Mouse (Mus musculus) thymus, postnatal 10 days (tissue): ENCODE data around the gene Cfap57.

Experiments
- DNase-seq, 2 experiments: peaks; one replicate each; pipeline ENCODE4 v3.0.0; 2021; ENCODE audit warnings: low spot score in 2 of 2

The Cfap57 gene

DNA sequence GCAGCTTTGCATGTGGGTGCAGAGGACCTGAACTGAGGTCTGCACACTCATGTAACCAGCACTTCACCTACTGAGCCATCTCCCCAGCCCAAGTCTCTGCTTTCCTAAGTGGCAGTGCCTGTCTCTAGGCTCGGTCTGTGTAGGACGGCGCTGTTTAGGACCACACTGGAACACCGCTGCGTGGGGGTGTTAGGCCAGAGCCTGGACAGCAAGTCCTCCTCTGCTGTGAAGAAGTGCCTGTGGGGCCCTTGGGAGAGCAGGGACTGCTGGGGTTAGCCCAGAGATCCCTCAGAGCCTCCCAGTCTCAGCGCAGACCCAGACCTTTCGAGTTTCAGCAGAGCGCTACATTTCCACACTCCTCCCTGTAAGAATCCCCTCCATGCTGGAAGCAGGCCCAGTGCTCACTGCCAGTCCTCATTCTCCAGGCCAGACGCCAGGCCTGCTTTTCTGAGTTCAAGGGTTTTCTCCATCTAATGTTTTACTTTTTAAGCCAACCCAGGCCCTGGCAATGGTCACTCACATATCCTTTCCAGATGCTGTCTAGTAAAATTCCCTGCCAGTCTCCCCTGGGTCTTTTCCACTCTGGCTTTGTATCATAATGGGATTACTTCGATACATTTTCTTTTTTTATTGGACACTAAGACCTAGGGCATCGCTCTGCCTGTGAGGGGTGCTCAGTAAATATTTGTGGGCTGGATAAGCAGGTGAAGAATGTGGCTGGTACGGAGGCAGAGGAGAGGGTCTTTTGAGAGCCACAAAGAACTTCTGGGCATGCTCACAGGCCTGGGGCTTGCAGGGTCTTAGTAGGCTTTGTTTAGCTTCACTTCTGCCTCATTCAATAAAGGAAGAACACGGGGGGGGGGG is 56.3 kb downstream of the Cfap57 start:
- no peak for DNase-seq

DNA sequence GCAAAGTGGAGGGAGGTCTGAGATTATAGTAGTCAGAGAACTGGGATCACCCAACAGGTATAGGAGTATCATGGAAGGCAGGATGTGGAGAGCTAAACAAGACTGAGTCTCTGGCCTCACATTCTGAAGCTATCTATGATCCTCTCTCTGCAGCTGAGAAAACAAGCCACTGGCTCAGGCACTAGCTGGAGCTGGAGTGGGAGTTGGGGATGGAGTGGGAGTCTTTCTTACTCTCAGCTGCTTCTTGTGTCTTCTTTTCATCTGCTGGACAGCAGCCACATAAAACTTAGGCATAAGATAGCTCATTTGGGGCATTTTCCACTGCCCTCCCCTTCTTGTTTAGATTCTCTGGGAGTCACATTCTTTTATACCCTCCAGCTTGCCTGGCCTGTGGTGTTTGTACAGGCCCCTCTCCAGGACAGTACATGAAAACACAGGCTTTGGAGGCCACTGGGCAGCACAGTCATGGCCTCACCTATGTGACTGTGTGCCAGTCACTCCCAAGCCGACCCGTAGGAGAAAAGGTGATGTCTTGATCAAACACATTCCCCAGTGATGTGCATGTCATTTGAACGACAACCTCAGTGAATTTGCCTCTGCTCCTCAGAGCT is 67.4 kb downstream of the Cfap57 start:
- no peak for DNase-seq

- DNase-seq: peak; percentile 38 to 45
Observed at GRCm38 (mm10) chr4:118548130-118548480, 72.5 kb downstream of the Cfap57 start.

DNA sequence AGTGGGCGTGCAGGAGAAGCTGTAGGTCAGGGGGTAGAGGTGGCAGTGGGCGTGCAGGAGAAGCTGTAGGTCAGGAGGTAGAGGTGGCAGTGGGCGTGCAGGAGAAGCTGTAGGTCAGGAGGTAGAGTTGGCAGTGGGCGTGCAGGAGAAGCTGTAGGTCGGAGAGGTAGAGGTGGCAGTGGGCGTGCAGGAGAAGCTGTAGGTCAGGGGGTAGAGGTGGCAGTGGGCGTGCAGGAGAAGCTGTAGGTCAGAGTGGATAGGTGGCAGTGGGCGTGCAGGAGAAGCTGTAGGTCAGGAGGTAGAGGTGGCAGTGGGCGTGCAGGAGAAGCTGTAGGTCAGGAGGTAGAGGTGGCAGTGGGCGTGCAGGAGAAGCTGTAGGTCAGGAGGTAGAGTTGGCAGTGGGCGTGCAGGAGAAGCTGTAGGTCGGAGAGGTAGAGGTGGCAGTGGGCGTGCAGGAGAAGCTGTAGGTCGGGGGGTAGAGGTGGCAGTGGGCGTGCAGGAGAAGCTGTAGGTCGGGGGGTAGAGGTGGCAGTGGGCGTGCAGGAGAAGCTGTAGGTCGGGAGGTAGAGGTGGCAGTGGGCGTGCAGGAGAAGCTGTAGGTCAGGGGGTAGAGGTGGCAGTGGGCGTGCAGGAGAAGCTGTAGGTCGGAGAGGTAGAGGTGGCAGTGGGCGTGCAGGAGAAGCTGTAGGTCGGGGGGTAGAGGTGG is 73.0 kb downstream of the Cfap57 start:
- peak; percentile 68 to 79 for DNase-seq

DNA sequence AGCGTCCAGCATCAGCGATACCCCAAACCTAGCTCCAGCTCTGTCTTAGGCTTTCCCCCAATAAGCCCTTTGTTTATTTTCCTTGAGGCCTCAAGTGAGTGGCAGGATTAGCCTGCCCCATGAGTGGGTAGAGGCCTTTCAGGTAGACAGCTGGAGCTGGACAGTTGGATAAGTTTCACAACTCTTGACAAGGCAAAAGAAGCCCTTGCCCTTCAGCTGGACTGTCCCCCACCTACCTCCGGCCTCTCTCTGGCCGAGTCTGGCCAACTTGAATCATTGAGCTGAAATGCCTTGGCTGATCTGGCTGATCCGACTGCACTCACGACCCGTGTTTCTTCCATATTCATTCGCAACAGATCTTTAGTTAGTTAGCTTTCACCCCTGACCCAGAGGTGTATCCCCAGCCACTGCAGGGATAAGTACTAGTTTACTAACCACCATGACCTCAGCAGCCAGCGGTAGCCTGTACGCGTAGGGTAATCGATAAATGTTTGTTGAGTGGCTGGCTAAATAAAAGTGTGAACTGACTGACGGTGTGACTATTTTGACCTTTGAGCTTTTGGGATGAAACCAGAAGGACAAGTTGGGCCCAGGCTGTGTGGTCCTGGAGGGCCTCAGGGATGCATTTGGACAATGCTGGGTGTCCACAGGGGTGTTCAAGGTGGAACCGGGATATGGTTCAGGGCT is 76.0 kb downstream of the Cfap57 start:
- no peak for DNase-seq

DNA sequence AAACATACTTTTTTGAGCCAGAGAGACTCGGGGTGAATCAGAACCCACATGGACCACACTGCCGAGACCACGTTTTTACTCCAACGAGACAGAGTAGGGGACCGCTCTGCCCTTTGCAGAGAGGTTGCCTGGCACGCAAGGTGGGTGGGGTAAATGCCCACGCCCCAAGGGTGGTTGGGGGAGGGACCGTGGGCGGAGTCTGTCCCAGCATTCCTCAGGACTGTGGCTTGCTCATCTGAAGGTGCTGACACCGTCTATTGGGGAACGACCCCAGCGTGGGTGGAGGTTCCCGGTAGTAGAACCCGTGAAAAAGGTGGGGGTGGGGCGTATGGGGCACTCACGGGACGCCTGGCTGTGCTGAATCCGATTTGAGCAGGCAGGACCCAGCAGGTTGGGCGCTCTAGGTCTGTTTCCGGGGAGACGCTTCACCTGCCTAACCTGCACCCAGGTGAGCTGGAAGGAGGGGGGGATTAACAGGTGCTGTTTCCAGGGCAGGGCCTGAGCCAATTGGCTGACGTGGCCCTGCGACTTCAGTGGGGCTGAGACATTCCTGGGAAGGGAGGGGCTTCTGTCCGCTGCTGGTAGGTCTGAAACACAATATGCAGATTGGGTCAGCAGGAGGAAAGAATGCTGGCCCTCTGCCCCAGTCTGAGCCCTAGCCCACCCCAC is 76.9 kb downstream of the Cfap57 start, which contains the start of gene Tmem125:
Gene Tmem125 (minus strand): TSS at position 453 of the 669 bp plus-strand sequence.
- peak; percentile 41 for DNase-seq

- DNase-seq: no peak
Observed at GRCm38 (mm10) chr4:118543158-118543530, 77.4 kb downstream of the Cfap57 start.

DNA sequence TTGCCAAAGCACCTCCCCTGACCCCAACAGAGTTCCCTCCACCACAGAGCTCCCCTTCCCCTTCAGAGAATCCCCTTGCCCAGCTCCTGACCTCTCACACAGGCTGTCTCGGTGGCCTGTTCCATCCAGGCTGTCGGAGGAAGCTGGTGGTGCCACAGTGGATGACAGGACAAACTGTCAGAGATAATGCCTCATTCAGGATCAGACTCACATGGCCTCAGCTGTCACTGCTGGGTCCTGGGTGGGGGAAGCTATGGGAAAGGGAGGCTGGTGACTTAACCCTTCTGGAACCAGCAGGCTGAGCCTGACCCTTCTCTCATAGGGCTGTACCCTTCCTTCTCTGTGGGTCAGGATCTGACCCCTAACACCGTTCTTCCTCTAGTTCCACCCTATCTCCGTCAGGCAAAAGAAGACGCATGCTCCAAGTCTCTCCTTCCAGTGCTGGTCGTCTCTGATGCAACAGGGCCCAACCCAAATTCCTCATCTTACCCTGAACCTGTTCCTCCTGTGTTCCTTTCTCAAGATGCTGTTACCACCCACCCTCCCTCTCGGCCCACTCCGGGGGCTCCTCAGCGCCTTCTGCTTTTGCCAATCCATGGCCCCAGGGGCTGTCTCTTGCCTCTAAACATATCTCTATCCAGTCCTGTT is 77.9 kb downstream of the Cfap57 start:
- DNase-seq: no peak

DNA sequence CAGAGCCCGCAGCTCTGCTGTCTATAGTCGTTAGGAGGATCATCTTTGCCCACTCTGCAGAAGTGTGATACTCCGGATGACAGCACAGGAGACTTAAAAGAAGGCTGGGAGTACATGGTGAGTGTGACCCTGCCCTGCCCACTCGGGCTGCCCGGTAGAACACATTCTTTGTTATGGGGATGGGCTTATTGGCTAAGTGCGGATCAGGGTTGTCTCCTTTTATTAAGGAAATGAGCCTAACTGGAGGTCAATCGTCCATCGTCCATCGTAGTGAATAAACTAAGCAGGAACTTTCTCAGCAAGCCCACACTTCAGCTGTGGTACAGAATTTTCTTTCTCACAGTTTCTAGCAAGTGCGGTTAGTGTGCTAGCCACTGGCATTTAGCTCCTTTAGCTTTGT is 80.7 kb downstream of the Cfap57 start:
- no peak for DNase-seq

- DNase-seq: no peak
Observed at GRCm38 (mm10) chr4:118537801-118538200, 82.8 kb downstream of the Cfap57 start.

- DNase-seq: no peak
Observed at GRCm38 (mm10) chr4:118535610-118536009, 85.0 kb downstream of the Cfap57 start.

GRCm38 (mm10) chr4:118533605-118534004 is 87.0 kb downstream of the Cfap57 start:
- no peak for DNase-seq

DNA sequence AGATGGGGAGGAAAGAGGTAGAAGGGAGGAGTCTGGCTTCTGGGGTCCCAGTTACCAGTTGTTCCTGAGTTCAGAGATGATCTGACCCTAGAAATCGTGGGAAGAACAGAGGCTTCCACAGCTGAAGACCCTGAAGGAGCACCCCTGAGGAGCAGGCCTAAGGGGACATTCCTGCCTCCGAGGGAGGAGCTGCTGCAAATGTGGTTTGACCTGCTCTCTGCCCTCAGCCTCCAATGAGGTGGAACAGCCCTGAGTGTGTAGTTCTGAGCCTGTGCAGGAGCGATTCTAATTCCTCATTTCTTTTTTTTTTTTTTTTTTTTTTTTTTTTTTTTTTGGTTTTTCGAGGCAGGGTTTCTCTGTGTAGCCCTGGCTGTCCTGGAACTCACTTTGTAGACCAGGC is 87.4 kb downstream of the Cfap57 start:
- DNase-seq: no peak

DNA sequence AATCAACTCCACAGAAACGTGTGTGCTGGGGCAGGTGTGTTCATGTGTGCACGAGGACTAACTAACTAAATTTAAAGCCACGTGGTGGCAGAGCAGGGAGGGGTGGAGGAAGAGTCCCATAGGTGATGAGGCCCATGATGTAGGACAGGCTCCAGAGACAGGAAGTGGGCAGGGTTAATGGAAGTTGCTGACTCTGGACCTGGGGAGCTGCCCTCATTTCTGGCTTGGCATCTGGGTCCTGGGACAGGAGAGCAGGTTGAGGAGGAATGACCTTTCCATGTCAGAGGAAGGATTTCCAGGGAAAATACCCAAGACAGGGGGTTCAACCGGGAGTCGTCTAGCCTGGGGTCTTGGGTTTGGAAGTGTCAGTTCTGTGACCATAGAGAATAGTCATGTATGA is 87.9 kb downstream of the Cfap57 start:
- no peak for DNase-seq

- no peak for DNase-seq
Observed at GRCm38 (mm10) chr4:118527720-118528119, 92.9 kb downstream of the Cfap57 start.

GRCm38 (mm10) chr4:118527335-118527681 is 93.3 kb downstream of the Cfap57 start:
- DNase-seq: peak in 1 of 2 experiments; percentile 11

DNA sequence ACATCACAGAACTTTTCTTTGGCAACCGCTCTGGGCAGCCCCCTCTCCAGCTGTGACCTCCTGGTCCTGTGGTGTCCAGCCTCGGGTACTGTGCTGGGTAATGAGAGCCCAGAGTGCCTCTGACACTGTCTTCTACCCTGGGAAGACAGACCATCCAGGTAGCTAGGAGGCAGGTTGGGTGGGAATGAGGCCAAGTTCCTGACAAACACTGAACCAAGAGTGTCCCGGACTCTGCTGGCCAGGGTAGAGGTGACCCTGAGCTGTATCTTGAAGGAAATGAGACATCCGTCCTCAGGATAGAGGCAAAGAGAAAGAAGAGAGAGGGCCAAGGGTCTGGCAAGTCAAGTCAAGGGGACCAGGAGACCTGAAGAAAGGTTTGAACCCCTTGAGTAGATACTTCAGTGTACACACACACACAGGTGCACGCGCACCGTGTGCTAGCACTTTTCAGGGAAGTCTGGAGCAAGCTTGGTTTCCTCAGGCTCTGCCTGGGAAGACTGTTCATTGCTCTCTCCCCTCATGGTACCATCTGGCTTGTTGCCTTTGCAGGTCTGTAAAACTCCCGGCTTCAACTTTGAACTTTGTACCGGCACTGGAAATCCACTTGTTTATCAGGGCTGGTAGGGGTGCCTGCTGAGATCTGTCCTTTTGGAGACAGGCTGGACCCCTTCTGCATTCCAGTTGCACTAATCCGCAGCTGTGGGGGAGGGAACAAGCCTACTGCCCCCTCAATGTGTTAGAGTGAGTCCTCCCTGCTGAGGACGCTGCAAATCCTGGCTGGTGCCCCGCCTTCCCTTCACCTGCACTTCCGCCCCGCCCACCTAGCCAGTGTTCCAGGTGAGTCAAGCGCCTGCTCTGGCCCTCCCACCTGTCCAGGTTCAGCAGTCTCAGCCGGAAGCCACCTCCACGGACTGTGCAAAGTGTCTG is 93.9 kb downstream of the Cfap57 start, which contains the start of gene 2610528J11Rik:
Gene 2610528J11Rik (plus strand): TSS at position 592 of the 927 bp plus-strand sequence.
- DNase-seq: no peak

GRCm38 (mm10) chr4:118525779-118526178 is 94.8 kb downstream of the Cfap57 start:
- DNase-seq: no peak

GRCm38 (mm10) chr4:118523976-118524375 is 96.6 kb downstream of the Cfap57 start:
- DNase-seq: no peak

- DNase-seq: no peak
Observed at GRCm38 (mm10) chr4:118522248-118522647, 98.3 kb downstream of the Cfap57 start.
